Mouse (Mus musculus) Patski (cell line): ENCODE measurements around the gene Coq5. TPM values are rescaled to one million over a fixed set of nuclear protein-coding genes. Genes with fewer than 3 reads are reported as not detected.

ENCODE experiments used
- ATAC-seq: fragments of 100-300 bp; one replicate; pipeline ENCODE4 v1.8.0; 2021
- CTCF ChIA-PET: fragments of 350-600 bp; sonication (Branson Sonifier 250); formaldehyde crosslinking; loops from one replicate; lab custom pipeline; 2022; ENCODE audit warnings: inconsistent platforms; lab: Charles Lee
- POLR2A ChIA-PET: fragments of 350-600 bp; sonication (Branson Sonifier 250); formaldehyde crosslinking; loops from one replicate; lab custom pipeline; 2022; ENCODE audit warnings: antibody characterized with exemption, inconsistent platforms; lab: Charles Lee
- DNase-seq: peaks from one replicate; pipeline ENCODE4 v3.0.0-alpha.2; 2011; ENCODE audit warnings: low read depth, low spot score
- H3K27me3 ChIP-seq: fragments of 371-371 bp; one replicate; pipeline ENCODE4 v1.5.1; 2021
- CTCF ChIP-seq: fragments of 100-300 bp; IDR thresholded peaks from one replicate; pipeline ENCODE4 v1.5.1; 2021
- in situ Hi-C: fragments of 300-500 bp; cut with MboI; formaldehyde crosslinking; loops from 3 replicates; pipeline ENCODE4 v1.11.1; 2018; ENCODE audit warnings: low pct_unique_long_range_greater_than_20kb, mixed read lengths
- polyA plus RNA-seq: library from polyadenylated mRNA; unstranded; gene quantifications from one replicate; pipeline ENCODE4 v1.2.3, GENCODE M21; 2021

The Coq5 gene
- polyA plus RNA-seq = 49.9 TPM

DNA sequence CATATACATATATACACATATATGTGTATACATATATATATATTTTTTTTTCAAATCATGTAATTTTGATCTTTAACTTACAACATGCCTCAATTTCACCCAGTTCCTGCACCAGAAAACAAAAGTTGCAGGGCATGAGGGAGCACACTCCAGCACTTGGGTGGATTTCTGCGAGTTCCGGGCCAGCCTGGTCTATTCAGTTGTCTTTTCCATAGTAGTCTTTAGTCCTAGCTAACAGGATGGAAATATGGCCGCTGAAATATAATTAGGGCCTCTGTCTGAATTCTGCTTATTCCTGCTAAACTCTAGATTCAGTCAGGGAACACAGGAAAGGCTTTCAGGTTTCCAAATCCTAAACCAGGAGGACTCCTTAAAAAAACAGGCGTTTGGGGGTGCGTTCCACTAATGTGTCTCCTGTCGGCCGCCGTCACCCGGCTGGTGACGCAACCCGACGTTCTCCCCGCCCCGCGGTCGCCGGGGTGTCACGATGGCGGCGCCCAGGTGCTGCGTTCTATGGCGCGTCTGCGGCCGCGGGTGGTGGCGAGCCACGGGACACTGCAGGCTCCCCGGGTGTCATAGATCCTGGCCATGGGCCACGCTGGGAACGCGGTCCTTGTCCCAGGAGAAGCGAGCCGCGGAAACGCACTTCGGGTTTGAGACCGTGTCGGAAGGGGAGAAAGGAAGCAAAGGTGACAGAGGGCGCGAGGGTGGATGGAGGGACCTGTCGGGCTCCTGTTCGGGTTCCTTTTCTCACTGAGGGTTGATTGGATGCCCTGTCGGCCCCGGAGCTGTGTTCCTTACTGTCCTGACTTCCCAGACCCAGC, at the start of gene Coq5:
Gene Coq5 (plus strand): TSS at position 441 of the 824 bp plus-strand sequence.
- no peak for TF ChIP-seq CTCF
- in situ Hi-C loops = no loop called here
- H3K27me3 ChIP-seq = no peaks in the 10 kb centered on the region
- ChIA-PET POLR2A (interaction anchor here (0.7 to 1.0 kb wide), 2 partner anchors 9 to 47 kb away, joined by 3 read pairs; partner anchors contain the start of gene Srsf9), CTCF (interaction anchor here (1.1 to 1.3 kb wide), 2 partner anchors 11 to 40 kb away, joined by 3 to 5 read pairs; no protein-coding TSS in a partner anchor)
- ATAC-seq = no peak
- no peak for DNase-seq

DNA sequence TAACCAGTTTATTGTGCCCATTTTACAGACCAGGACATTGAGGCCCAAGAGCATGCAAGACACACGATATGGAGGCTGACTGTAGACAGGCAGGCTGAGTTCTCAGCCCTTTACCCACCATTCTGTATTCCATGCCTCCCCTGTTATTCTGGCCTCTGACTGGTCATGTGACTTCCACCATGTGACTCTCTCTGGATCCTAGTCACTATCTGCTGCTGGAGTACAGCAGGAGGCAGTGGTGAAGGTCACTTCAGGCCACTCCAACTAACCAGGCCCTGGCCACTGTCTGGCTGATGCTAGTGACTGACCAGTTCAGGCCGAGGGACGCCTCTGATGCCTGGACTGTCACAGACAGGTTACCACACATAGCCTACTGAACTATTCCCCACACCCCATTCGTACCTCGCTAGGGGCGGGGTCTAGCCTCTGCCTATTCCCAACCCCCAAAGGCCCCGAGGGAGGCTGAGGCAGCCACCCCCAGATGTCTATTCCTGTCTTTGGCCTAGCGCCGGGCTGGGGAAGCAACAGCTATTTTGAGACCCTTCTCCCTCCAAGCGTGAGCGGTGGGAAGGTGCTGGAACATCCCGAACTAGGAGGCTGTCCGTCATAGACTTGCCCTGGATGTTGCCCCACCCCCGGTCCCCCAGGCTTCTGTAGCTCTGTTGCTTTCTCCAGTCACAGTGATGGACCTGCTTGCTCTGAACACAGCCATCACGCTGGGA, 48.5 kb upstream of the Coq5 start:
- no peak for TF ChIP-seq CTCF
- in situ Hi-C loops = no loop called here
- CTCF ChIA-PET = no interaction called here
- POLR2A ChIA-PET = interaction anchor here (0.6 kb wide), 2 partner anchors 79 to 83 kb away, joined by 4 to 6 read pairs; no protein-coding TSS in a partner anchor
- ATAC-seq (no peak), DNase-seq (no peak)
- no peaks in the 10 kb centered on the region for H3K27me3 ChIP-seq

DNA sequence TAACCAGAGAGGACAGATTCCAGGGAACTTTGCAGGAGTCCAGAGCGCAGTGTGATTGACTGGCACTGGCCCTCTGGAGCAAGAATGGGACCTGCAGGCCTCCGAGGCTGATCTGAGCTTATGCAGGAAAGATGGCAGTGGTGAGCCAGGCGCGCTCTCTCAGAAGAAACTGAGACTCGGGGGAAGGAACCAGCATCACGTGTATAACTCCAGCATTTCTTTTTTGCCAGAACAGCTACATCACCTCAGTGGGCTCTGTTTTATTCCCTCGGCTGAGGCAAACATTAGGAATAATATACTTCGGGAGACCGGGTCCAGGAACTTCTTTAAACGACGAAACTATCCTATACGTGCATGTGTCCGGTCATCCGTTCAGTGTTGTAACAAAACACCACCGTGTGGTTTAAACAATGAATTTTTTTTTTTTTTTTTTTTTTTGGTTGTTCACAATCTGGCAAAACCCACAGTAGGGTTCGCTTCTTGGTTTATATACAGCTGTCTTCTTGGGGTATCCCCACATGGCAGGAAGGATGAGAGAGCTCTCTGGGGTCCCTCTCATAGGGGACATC, 47.8 kb upstream of the Coq5 start:
- in situ Hi-C loops = no loop called here
- POLR2A ChIA-PET = interaction anchor here (0.6 kb wide), 3 partner anchors 13 to 83 kb away, joined by 4 to 6 read pairs (median 4); no protein-coding TSS in a partner anchor
- no peaks in the 10 kb centered on the region for H3K27me3 ChIP-seq
- TF ChIP-seq CTCF = no peak
- no peak for DNase-seq
- no peak for ATAC-seq
- CTCF ChIA-PET = interaction anchor here (1.0 kb wide), 1 partner anchor 44 kb away, joined by 3 read pairs; no protein-coding TSS in a partner anchor

DNA sequence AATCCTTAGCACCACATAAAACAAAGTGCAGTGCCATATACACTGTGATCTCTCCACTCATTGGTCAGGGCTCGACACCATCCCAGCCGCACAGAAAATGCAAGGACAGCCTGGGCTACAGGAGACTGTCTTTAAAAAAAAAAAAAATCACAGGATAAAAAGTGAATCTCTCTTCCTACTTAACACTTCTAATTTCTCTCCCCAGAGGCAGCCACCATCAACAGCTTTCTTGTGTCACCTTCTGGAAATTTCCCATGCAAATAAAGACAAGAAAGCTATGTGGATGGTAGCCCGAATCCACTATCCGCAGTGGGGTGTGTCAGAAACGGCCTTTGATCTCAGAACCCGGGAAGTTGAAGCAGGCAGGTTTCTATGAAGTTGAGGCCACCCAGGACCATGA, 47.0 kb upstream of the Coq5 start:
- ChIA-PET CTCF (interaction anchor here (1.0 kb wide), 1 partner anchor 45 kb away, joined by 3 read pairs; no protein-coding TSS in a partner anchor), POLR2A (interaction anchor here (0.6 kb wide), 1 partner anchor 12 kb away, joined by 4 read pairs; no protein-coding TSS in a partner anchor)
- in situ Hi-C loops = no loop called here
- TF ChIP-seq CTCF = no peak
- H3K27me3 ChIP-seq = no peaks in the 10 kb centered on the region
- ATAC-seq (no peak), DNase-seq (no peak)

DNA sequence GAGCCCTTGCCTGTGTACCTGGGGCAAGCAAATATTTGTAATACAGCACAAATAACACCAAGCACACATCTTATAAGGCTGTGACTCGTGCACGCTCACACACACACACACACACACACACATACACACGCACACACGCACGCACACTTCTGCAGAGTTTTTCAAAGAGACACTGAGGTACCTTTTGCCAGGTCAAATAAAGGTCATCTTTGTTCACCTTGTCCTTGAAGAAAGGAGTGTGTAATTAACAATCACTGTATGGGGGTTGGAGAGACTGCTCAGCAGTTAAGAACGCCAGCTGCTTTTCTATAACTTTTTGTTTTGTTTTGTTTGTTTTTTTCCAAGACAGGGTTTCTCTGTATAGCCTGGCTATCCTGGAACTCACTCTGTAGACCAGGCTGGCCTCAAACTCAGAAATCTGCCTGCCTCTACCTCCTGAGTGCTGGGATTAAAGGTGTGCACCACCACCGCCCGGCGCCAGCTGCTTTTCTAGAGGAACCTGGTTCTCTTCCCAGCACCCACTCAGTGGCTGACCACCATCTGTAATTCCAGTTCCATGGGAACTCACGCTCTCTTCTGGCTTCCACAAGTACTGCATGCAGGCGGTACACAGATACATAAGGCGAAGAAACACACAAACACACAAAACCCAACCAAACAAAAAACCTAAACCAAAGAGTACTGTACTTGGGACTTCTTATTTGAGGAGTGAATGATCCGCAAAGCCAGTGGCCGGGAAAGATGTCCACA, 46.3 kb upstream of the Coq5 start:
- DNase-seq = no peak
- no peak for ATAC-seq
- H3K27me3 ChIP-seq = no peaks in the 10 kb centered on the region
- no peak for TF ChIP-seq CTCF
- ChIA-PET CTCF (no interaction called here), POLR2A (interaction anchor here (0.6 kb wide), 1 partner anchor 93 kb away, joined by 4 read pairs; no protein-coding TSS in a partner anchor)
- in situ Hi-C loops = no loop called here

DNA sequence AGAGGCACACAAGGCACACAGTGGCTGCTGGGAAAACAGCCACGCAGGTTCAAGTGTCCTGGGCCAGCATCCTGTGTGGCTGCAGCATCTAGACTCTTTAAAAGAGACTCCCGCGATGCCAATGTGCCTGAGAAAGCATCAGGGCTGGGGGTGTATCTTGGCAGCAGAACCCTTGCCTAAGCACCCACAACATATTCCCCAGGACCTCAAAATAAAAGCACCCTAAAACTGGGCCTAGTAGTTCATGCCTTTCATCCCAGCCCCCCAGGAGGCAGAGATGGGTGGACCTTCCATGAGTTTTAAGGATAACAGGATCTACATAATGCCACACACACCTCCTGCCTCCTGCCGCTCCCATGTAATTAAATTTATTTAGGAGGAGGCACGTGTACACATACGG, 44.9 kb upstream of the Coq5 start:
- TF ChIP-seq CTCF = no peak
- in situ Hi-C loops = no loop called here
- DNase-seq = no peak
- ATAC-seq = no peak
- POLR2A ChIA-PET = no interaction called here
- H3K27me3 ChIP-seq = no peaks in the 10 kb centered on the region
- CTCF ChIA-PET = no interaction called here

DNA sequence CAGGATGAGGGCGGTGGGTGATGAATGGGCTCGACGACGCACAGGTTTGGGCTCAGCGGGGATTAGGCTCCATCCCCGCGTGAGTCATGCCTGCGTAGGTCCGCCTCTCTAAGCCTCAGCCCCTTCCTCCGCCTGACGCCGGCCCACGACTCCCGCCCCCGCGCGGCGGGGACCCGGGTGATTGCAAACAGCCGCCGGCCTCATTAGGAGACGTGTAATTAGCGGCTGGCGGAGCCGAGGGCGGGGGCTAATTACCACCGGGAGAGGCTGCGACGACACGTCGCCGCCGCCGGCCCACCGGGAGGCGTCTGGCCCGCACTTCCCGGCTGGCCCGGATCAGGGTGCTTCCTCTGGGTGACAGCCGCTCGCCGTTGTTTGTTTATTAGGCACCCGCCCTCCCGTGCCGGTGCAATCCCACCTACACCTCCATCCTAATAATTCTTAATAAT, 44.1 kb upstream of the Coq5 start:
- in situ Hi-C loops = loop anchor here (5.0 kb wide), 4 partner anchors 48 to 258 kb away; partner anchors contain the start of gene Srsf9
- CTCF ChIA-PET = interaction anchor here (0.8 to 1.9 kb wide), 6 partner anchors 8 to 110 kb away, joined by 3 to 5 read pairs (median 4); no protein-coding TSS in a partner anchor
- POLR2A ChIA-PET = no interaction called here
- no peak for TF ChIP-seq CTCF
- ATAC-seq (no peak), DNase-seq (no peak)
- H3K27me3 ChIP-seq = no peaks in the 10 kb centered on the region

DNA sequence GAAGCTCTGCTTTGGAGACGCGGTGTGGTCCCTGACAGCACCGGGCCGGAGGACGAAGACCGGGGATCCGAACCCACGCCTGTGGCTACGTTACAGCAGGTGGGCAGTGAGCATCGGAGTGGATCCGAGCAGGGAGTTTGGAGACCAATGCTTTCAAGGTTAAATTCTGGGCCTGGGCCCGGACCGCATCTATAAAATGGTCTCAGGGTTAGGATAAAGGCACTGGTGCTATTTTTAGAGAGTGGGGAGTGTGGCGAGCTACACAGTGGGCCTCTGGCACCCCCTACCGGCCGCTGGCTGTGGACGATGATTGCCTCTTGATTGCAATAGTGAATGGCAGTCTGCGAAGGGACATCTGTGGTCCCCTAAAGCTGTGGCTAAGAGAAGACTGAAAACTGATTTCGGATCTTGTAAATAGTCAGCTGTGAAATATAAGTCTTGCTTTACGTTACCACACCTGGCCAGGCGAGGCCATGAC, 43.6 kb upstream of the Coq5 start, which contains the start of gene Pop5:
Gene Pop5 (plus strand): TSS at position 51 of the 478 bp plus-strand sequence.
- DNase-seq (no peak), ATAC-seq (no peak)
- ChIA-PET CTCF (interaction anchor here (0.7 to 1.9 kb wide), 9 partner anchors 9 to 256 kb away, joined by 3 to 7 read pairs (median 4); no protein-coding TSS in a partner anchor), POLR2A (no interaction called here)
- H3K27me3 ChIP-seq = no peaks in the 10 kb centered on the region
- TF ChIP-seq CTCF = peak; percentile 89
- in situ Hi-C loops = loop anchor here (5.0 kb wide), 4 partner anchors 49 to 259 kb away; partner anchors contain the start of gene Srsf9
